Mouse (Mus musculus): ENCODE results near the gene Mdfi. TPM values are rescaled to one million over a fixed set of nuclear protein-coding genes. Genes with fewer than 3 reads are reported as not detected.

The Mdfi gene
- total RNA-seq, 2 experiments from 2014 or later = 2.4 to 3.5 TPM

- intact Hi-C loops (cut with DNase I; ENCODE audit: low total_unique reads) = no loop called here
Measured at GRCm38 (mm10) chr17:47773604-47774003, 60.9 kb downstream of the Mdfi start.

GRCm38 (mm10) chr17:47769389-47770299 lies 64.8 kb downstream of the Mdfi start:
- intact Hi-C loops (cut with DNase I; ENCODE audit: low total_unique reads) = no loop called here
- DNase-seq = no peak

More at GRCm38 (mm10) chr17:47773604-47774003, 60.9 kb downstream of the Mdfi start:
- peak; percentile 55 for DNase-seq

- peak; percentile 59 for DNase-seq
- intact Hi-C loops (cut with DNase I; ENCODE audit: low total_unique reads) = no loop called here
Measured at GRCm38 (mm10) chr17:47768707-47769276, 65.7 kb downstream of the Mdfi start.

- no peak for DNase-seq
- intact Hi-C loops (cut with DNase I; ENCODE audit: low total_unique reads) = no loop called here
Measured at GRCm38 (mm10) chr17:47767456-47768141, 66.9 kb downstream of the Mdfi start.

- no peak for DNase-seq
- intact Hi-C loops (cut with DNase I; ENCODE audit: low total_unique reads) = no loop called here
Measured at GRCm38 (mm10) chr17:47767081-47767455, 67.4 kb downstream of the Mdfi start.

- DNase-seq = no peak
- intact Hi-C loops (cut with DNase I; ENCODE audit: low total_unique reads) = no loop called here
Measured at GRCm38 (mm10) chr17:47766407-47767043, 68.0 kb downstream of the Mdfi start.

GRCm38 (mm10) chr17:47765986-47766385 lies 68.5 kb downstream of the Mdfi start:
- intact Hi-C loops (cut with DNase I; ENCODE audit: low total_unique reads) = no loop called here
- DNase-seq = no peak

Other genes starting within 250 kb of the Mdfi start
- gene Bysl, start 223.2 kb downstream of the Mdfi start, total RNA-seq (2021) = 10 to 100 TPM; 12.3 to 14.8 TPM
- gene Med20, start 223.1 kb downstream of the Mdfi start, total RNA-seq (2021) = 10 to 100 TPM; 10.3 to 12.6 TPM
- 1 to 10 TPM; 1.2 to 1.9 TPM for gene Gm20517, start 223.1 kb downstream of the Mdfi start, total RNA-seq (2021)
- 1 to 10 TPM; 3.2 to 4.3 TPM for gene Usp49, start 204.0 kb downstream of the Mdfi start, total RNA-seq (2021)
- gene Tomm6, start 146.3 kb downstream of the Mdfi start, total RNA-seq (2021) = 100 to 1,000 TPM; 147 to 153 TPM
- gene Frs3, start 145.7 kb downstream of the Mdfi start, total RNA-seq (2021) = 1 to 10 TPM; 3.0 to 3.1 TPM
- gene Gm21981, start 140.2 kb downstream of the Mdfi start, total RNA-seq (2021) = under 1 TPM; 0.24 to 0.47 TPM
- 1 to 10 TPM; 1.3 to 2.2 TPM for gene Prickle4, start 140.0 kb downstream of the Mdfi start, total RNA-seq (2021)
- not detected for gene Pgc, start 107.8 kb downstream of the Mdfi start, total RNA-seq (2021)
- gene Tfeb, start 97.7 kb downstream of the Mdfi start, total RNA-seq (2021) = 10 to 100 TPM; 60.0 to 66.0 TPM
- 1 to 10 TPM; 7.5 to 9.2 TPM for gene Foxp4, start 90.0 kb upstream of the Mdfi start, total RNA-seq (2021)
- not detected for gene 1700122O11Rik, start 203.6 kb upstream of the Mdfi start, total RNA-seq (2021)

Measured in gastrocnemius, postnatal 14 days (tissue).